Mouse (Mus musculus): ENCODE data around the gene Gm128.

Gm128 gene

DNA sequence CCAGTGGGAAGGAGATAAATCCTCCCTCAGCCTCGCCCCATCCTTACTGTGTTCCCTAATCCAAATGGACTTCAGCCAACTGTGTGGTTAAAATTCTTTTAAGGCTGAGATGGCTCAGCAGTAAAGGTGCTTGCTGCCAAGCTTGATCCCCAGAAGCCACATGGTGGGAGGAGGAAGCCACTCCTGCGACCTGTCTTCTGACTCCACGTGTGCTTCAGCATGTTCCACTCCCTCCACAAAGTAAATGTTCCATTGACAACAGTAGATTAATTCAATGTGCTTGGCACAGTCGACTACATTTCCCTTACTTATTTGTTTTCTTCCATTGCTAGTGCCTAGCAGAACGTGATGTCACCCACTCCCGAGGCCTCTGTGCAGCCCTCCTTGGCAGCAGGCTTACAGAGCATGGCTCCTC is 46.7 kb downstream of the Gm128 start:
- no peak for DNase-seq (ENCODE audit: low spot score)
